Mouse (Mus musculus) cerebellum, adult 11 months (tissue): ENCODE results near the gene Ctdsp1.

Experiments used
- DNase-seq: peaks from one replicate; pipeline ENCODE4 v3.0.0; 2022

Gene Ctdsp1

DNA sequence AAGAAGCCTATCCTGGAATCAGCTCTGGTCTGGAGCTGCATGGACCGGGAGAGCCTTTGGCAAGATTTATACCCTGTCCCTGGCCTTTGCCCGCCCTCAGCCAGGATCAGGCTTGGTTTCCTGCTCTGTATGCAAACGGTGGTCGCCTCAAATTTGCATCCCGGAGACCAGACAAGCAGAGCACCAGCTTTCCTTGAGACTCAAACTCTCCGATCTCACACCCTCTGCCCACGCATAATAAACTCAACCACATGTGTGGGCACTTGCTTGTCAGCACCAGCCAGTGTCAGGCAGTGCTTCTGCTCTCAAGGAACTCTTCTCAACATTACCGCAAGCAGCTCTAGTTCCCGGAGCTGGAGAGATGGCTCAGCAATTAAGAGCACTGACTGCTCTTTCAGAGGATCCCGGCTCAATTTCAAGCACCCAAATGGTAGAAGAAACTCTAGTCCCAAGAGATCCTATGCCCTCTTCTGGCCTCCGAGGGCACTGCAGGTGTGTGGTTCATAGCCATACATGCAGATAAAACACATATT lies 6.7 kb downstream of the Ctdsp1 start:
- DNase-seq, result peak; percentile 67

DNA sequence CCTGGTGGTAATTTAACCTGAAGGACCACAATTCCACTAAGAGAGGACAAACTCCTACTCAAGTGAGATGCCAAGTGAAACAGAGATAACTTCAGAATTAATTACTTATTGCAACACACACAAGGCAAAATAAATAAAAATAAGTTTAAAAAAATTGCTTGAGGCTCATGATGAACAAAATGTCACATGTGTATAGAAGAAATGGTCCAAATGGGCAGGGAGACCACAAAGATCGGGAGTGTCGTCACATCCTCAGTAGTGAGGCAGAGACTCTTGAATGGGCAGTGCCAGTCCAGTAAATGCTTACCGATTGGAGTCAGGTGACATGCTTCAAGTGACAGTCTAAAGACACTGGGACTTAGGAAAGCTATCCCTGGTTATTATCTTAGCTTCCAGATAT lies 9.2 kb downstream of the Ctdsp1 start:
- DNase-seq, result no peak

DNA sequence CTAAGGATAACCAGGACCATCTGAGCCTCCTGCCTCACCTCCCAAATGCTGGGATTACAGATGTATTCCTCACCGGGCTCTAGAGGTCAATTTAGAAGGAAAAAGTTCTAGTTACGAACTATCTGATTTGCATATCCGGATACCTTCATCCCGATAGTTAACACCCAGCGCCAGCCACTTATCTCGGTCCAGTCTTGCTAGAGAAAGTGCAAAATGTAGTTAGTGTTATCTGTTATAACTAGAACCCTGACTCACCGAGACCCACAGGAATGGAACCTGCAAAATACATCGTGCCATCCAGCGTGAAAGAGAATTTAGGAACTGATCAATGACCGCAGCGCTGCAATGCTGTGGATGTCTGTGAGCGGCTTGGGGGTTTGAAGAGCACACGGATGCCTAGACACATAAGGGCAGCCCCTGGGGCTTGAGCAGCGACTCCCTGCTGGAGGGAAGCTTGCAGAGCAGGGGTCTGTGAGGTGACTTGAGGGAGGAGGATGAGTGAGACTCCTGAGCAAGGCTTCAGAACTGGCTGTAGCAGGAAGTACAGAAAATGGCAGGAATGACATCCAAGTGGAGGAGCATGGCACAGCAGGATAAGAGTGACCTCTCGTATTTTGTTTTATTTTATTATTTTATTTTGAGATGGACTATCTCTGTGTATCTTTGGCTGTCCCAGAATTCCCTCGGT lies 9.8 kb downstream of the Ctdsp1 start:
- DNase-seq, result no peak

DNA sequence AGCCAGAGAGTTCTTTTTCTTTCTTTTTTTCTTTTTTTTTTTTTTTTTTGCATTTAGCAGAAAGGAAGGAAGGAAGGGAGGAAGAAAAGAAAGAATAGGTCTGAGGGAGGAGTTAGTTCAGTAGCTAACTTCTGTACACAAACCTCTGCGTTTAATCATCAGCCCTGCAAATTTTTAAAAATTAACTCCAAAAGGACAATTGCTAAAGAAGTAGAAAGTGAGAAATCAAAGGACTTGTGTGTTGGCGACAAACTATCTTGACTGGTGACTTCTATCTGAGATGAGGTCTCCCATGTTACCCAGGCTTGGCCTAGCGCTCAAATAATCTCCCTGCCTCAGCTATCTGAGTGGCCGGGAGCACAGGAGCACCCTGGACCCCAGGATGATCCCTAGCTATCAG lies 12.9 kb downstream of the Ctdsp1 start:
- no peak for DNase-seq

DNA sequence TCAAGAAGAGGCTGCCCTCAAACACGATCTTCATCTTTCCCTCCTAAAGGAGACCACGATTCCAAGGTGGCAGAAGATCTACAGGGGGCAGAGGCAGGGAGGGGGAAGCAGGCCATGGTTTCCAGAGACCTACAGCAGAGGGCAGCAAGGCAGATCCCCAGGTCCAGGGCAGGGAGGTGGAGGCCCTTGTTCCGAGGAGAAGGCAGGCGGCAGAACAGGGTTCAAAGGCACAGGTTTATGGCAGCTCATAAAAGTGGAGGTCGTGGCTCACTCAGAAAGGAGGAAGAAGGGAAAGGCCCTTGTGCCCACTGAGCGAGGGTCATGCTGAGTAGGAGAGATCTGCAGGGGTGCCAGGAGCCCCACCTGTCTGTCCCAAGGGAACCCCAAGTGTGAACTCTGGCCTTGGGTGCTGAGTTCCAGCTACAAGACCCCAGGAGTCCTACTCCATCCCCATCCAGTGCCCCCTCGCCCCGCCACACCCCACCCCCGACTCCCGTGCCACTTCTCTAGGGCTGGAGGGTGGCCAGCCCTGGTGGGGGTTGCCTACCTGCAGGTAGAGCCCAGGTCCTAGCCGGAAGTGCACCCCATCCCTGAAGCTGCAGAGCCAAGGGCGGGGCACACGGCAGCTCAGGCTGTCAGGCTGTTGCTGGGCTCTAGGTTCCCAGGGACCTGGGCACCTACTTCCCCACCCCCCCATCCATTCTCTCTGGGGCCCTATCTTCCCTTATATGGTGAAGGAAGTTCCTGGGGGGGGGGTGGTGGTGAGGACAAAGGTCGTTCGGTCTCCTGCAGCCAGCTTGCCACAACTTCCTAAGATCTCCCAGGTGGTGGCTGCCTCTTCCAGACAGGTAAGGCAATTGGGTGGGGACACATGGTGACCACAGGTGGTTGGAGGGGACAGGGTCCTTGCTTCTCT lies 17.5 kb downstream of the Ctdsp1 start, which contains the start of gene Vil1:
Gene Vil1, plus strand, starts transcription at position 788 of the 916 bp plus-strand sequence.
- no peak for DNase-seq

DNA sequence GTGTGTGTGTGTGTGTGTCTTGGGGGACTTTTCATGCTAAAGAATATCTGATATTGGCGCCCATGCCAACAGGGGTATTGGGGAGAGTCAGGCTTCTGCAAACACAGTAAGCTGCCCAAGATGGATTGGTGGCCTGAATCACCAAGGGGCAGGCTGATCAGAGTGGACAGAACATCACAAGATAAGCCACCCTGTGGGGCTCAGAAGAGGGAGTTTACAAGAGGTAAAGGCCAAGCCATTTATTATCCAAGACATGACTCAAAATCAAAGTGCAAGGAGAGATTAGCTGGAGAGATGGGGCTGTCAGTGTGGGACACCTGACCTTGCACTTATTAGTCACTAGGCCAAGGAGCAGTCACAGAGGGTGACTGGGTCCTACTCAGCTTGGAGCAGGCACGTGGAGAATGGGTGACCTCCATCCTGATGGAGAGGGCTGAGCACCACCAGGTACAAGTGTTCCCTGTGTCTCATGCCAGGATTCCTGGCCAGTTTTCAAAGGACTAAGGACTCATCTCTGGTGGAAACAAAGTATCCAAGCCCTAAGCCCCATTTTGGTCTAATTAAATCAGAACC lies 20.5 kb downstream of the Ctdsp1 start:
- no peak for DNase-seq

DNA sequence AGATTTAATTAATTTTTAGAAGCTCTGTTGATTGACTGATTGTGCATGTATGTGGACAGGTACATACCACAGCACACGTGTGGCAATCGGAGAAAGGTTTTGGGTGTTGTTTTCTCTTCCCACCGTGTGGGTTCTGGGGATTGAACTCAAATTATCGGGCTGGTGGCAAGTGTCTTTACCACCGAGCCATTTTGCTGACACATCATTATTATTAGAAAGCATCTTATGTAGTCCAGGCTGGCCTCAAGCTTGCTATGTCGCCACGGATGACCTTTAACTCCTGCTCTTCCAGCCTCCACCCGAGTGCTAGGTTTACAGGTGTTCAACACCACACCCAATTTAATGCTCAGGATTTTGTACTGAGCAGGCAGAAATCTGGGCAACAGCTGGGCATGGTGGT lies 21.4 kb downstream of the Ctdsp1 start:
- DNase-seq, result no peak

DNA sequence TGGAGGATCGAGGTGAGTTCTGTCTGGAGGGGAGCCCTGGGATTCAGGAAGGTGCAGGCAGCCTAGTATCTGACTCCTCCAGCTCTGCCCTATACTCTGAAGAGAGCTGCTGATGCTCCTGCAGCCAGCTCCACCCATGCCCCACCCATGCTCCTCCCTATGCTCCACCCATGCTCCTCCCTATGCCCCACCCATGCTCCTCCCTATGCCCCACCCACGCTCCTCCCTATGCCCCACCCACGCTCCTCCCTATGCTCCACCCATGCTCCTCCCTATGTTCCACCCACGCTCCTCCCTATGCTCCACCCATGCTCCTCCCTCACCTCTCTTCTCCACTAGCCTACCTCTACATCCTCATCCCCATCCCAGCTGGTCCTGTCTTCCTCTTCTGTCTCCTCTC lies 23.8 kb downstream of the Ctdsp1 start:
- no peak for DNase-seq

DNA sequence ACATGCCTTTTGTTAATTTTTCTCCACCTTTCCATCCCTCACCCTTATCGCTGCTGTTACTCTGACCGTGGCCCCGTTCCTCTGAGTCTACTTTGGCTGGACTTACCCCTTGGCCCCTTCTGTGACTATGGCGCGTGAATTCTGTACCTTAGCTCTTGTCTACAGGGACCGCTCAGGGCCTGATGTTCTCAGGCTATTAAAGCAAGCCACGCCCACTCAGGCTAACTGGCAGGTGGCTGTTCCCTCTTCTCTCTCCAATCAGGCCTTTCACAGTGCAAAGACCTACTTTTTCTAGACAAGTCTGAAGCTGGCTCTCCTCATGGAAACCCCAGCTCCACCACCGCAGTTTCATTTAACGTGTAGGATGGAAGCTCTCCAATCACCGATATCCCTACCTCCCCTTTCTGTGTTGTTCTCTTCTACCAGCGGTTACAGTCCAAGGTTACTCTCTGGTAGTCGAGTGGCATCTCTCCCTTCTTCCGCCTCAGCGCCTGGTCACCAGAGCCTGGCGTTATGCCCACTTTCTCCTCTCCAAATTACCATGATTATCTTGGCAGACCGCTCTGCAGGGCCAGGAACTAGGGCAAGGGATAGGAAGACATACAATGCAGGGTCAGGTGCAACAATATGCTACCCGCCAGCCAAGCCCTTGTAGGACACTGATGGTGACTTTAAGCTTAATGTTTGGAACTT lies 27.6 kb downstream of the Ctdsp1 start:
- DNase-seq, result no peak

DNA sequence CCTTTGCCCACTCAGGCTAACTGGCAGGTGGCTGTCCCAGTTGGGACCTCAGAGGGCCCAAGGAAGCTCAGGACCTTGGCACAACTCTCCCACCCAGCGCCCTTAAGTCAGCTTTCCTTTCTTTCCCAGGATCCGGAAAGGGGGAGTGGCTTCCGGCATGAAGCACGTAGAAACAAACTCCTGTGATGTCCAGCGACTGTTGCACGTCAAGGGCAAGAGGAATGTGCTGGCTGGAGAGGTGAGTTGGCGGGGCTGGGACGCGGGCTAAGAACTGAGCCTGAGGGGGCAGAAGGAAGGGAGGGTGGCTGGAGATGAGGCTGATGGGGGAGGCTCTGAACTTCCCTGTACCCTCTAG lies 28.1 kb downstream of the Ctdsp1 start:
- DNase-seq, result no peak

DNA sequence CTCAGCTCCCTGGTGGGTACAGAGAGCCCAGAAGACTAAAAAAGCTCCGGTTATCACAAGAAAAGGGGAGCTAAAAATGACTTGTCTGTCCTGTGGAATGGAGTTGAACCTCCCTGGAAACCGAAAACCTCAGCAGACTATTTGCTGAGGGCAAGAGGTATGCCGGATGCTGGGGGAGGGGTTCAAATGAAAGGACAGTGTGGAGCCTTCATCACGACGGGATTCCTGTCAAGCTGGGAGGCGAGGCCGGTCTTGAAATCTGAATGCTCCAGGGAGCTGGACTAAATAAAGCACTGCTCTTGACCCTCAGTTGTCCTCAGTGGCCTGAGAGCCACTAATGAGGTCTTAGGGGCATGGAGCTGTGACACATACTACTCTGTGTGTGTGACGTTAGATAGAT lies 31.8 kb downstream of the Ctdsp1 start:
- no peak for DNase-seq

DNA sequence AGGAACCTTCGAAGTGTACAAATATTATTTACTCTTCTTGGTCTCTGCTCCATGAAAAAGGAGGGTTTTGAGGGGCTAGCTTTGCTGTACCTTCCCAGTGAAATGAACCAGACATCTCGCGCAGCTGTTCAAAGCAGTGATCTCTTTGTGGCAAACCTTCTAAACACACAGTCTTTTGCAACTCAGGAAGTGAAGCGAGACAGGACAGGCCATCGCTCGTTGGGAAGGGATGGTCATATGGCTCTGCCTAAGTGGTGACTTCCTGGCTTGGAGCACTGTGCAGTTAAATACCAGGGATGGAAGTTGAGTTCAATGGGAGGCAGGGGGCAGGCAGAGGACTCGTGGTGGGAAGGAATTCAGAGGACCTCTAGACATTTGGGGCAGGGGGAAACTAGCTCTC lies 34.5 kb downstream of the Ctdsp1 start:
- DNase-seq, result no peak

DNA sequence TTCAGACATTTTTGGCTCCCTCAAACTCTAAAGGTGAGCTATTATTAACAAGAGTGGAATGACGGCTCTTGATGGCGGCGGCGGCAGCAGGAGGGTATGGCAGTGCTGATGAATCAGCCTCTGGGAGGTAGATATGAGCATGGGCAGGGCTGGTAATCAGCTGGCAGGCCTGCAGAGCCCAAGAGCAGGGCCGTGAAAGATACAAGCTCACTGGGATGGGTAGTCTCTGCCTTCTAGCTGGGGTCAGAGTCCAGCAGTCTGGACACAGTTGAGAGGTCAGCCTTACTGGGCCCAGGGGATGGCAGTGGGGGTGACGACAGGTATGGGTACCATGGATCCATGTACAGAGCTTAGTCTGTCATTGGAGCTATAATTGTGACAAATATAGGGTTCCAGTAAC lies 41.9 kb downstream of the Ctdsp1 start:
- DNase-seq, result no peak

DNA sequence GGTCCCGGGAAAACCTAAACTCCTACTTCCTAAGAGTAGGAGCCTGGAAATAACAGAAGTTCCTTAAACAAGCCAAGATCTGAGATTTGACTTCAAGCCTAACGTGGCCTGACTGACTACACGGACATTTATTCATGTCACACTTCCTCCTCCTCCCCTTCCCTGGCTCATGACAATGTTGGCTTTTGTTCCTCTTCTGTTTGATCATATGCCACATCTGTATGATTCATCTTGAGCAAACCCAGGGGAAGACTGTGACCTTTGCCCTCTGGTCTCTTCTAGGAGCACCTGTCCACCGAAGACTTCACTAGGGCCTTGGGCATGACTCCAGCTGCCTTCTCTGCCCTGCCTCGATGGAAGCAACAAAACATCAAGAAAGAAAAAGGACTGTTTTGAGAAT lies 43.3 kb downstream of the Ctdsp1 start:
- DNase-seq, result no peak

DNA sequence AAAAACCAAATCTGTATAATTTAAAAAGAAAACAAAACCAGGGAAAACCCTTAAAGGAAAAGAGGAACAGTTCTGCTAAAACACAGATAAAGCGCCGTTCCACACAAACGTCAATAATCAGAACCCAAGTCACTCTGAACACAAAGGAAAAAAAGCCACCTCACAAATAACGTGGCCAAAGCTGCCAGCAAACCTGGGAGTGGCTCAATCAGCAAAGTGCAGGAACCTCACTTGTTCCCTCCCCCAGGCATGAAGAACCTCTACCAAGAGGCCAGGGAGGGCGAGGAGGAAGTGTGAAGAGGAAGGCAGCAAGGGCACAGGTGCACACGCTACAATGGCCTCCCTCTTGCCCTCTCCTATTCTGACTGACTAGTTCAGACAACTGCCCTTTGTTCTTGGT lies 44.3 kb downstream of the Ctdsp1 start:
- no peak for DNase-seq

DNA sequence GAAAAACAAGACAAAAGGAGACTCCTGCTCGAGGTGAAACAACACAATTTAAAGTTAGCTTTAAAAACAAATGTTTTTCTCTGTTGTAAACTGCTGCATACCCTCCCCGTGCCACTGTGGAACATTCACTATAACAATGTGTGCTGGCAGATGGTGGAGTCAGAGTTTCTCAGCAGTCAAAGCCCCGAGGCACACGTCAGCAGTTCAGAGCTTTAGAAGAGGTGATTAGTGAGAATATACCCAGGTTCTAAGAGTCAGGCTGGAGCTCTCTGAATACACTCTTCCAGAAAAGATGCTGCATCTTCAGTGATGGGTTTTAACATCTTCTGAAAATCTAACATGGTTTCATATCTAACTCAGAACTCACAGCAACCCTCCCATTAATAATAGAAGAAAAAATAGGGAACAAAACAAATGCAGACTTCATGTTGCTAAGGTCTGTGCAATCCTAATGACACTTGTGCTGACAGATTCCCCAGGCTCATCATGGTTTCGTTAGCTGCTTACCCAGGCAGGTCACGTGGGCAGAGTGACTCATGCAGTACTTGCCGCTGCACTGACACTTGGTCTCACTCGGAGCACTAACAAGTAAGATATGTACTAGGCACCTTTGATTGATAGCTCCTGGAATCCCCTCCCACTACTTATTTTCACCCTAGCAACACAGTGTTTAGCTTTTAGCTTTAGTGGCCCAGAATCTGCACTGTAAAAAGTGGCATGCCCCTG lies 46.6 kb downstream of the Ctdsp1 start:
- DNase-seq, result no peak

DNA sequence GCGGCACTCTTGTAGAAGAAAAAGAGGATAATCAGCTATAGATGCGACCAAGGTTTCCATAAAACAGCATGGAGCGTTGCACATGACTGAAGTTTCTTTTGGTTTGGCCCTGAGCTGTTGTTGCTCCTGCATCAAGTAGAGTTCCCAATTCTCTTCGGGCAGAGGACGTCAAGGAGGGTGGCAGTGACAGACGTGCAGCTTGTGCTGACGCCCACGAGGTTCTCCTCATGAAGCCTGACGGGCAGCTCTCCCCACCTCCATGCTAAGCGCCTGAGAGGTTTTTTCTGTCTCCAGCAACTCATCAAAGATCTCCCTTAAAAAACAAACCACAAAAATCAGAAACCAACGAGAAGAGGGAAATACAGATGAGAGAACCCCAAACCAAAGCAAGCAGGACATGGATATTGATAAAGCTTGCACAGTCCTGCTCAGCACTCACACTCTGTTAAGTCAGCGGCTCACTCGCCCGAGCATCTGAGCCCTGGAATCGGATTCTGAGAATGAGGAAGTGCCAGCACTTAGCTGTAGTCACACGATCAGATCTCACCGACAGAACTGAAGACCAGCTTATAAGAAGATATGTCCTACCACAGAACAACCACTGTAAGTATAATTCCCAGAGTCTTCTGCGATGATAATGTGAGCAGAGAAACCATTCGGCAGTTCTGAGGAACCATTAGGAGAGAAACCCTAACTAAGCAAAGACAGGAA lies 48.0 kb downstream of the Ctdsp1 start:
- no peak for DNase-seq

DNA sequence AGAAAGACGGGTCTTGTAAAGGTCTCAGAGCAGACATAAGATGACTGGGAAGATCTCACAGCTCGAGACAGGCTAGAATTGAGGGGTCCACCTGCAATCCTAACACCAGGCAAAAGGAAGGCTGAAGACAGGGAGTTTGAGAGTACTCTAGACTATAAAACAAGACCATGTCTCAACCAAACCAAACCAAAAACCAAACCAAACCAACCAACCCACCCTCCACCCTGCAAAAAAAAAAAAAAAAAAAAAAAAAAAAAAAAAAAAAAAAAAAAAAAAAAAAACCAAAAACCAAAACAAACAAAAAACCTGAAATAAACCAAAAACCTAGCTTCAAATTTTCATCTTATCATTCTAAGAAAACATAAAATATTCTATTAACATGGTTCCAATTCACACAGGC lies 53.2 kb downstream of the Ctdsp1 start:
- no peak for DNase-seq
